Mouse (Mus musculus) liver, adult 2 months (tissue): Measurements from ENCODE around the gene Fuca1.

Source experiments
- CTCF ChIP-seq: fragments of 200-500 bp; IDR thresholded peaks from 2 replicates; pipeline ENCODE4 v1.5.1; 2011; ENCODE audit warnings: low read depth, low read length, control low read depth
- POLR2A ChIP-seq: fragments of 200-500 bp; IDR thresholded peaks from 2 replicates; pipeline ENCODE4 v1.6.1; 2011; ENCODE audit warnings: low read length, control low read depth; ENCODE audit not compliant: insufficient read depth; ENCODE audit errors: extremely low read depth

DNA sequence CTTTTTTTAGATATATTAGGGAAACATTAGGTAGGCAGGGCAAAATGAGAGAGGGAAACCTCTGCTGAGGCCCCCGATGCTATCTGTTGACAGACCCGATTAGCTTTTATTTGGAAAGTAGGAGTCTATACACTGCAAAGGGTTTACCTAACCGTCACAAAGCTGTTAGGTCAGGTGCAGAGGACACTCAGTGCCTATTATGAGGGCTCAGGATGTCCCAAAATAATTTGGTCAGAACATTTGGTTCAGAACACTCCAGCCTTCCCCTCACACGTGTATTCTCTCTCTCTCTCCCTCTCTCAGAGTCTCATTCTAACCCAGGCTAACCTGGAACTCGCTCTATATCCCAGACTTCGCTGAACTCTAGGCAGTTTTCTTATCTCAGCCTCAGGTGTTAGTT is 38.5 kb upstream of the Fuca1 start:
- TF ChIP-seq POLR2A (no peak), CTCF (no peak)
